Mouse (Mus musculus): ENCODE measurements around the gene Otud7b. TPM values are rescaled to one million over a fixed set of nuclear protein-coding genes. Genes with fewer than 3 reads are reported as not detected.

Otud7b gene
- polyA plus RNA-seq, 1 experiment from 2014 or later: 19.2 TPM

- Histone ChIP-seq H3K27me3 (ENCODE audit: low read depth, poor library complexity, severe bottlenecking) (no peaks in the 10 kb centered on the region), H3K4me3 (no peak overlapping the region), H3K27ac (no peak overlapping the region), H3K36me3 (peaks cover 52% of the 10 kb centered on the region), H3K4me1 (peaks cover 40% of the 10 kb centered on the region), H3K9me3 (replicated peaks) (no peaks in the 10 kb centered on the region)
- no peak for DNase-seq (ENCODE audit: low spot score)
- WGBS: 82% methylated on average over 2 of the region's 2 CpGs
These were observed 74.6 kb downstream of the Otud7b start for GRCm38 (mm10) chr3:96178902-96179301.

GRCm38 (mm10) chr3:96179531-96179930 is 75.2 kb downstream of the Otud7b start:
- 71% methylated on average over 4 of the region's 4 CpGs for WGBS
- Histone ChIP-seq H3K27me3 (ENCODE audit: low read depth, poor library complexity, severe bottlenecking) (no peaks in the 10 kb centered on the region), H3K9me3 (replicated peaks) (no peaks in the 10 kb centered on the region), H3K27ac (no peak overlapping the region), H3K4me3 (no peak overlapping the region), H3K36me3 (peaks cover 45% of the 10 kb centered on the region), H3K4me1 (peaks cover 36% of the 10 kb centered on the region)
- no peak for DNase-seq (ENCODE audit: low spot score)

- H3K36me3 ChIP-seq: peaks cover 38% of the 10 kb centered on the region
- H3K27me3 ChIP-seq (ENCODE audit: low read depth, poor library complexity, severe bottlenecking): no peaks in the 10 kb centered on the region
- no peaks in the 10 kb centered on the region for H3K9me3 ChIP-seq (replicated peaks)
- DNase-seq (ENCODE audit: low spot score): peak; percentile 62
- under 1% methylated on average over 21 of the region's 23 CpGs for WGBS
- peaks cover 31% of the 10 kb centered on the region for H3K4me1 ChIP-seq
- H3K4me3 ChIP-seq: peak within 1 kb of the TSS; percentile 62
- peak within 1 kb of the TSS; percentile 77 for H3K27ac ChIP-seq
These were observed 76.6 kb downstream of the Otud7b start, which contains the start of gene Sv2a for GRCm38 (mm10) chr3:96180727-96181477. TSS of gene Sv2a (plus strand) at chr3:96181151.

- WGBS: 39% methylated on average over 12 of the region's 12 CpGs
- DNase-seq (ENCODE audit: low spot score): no peak
These were observed 77.4 kb downstream of the Otud7b start for GRCm38 (mm10) chr3:96181510-96182381.

GRCm38 (mm10) chr3:96182382-96182776 is 78.1 kb downstream of the Otud7b start:
- peak overlapping the region; percentile 62 for H3K4me3 ChIP-seq
- H3K27ac ChIP-seq: peak overlapping the region; percentile 59
- 23% methylated on average over 4 of the region's 4 CpGs for WGBS
- H3K9me3 ChIP-seq (replicated peaks): no peaks in the 10 kb centered on the region
- no peak for DNase-seq (ENCODE audit: low spot score)
- peaks cover 25% of the 10 kb centered on the region for H3K36me3 ChIP-seq
- peaks cover 31% of the 10 kb centered on the region for H3K4me1 ChIP-seq
- H3K27me3 ChIP-seq (ENCODE audit: low read depth, poor library complexity, severe bottlenecking): no peaks in the 10 kb centered on the region

More at GRCm38 (mm10) chr3:96181510-96182381, 77.4 kb downstream of the Otud7b start:
- no peaks in the 10 kb centered on the region for H3K27me3 ChIP-seq (ENCODE audit: low read depth, poor library complexity, severe bottlenecking)
- H3K27ac ChIP-seq: peak overlapping the region; percentile 59
- H3K36me3 ChIP-seq: peaks cover 30% of the 10 kb centered on the region
- H3K4me1 ChIP-seq: peaks cover 31% of the 10 kb centered on the region
- H3K9me3 ChIP-seq (replicated peaks): no peaks in the 10 kb centered on the region
- H3K4me3 ChIP-seq: peak overlapping the region; percentile 62

GRCm38 (mm10) chr3:96192977-96193376 is 88.7 kb downstream of the Otud7b start:
- no peak overlapping the region for H3K4me3 ChIP-seq
- peaks cover 31% of the 10 kb centered on the region for H3K4me1 ChIP-seq
- no peak for DNase-seq (ENCODE audit: low spot score)
- peak overlapping the region; percentile 66 for H3K27ac ChIP-seq
- peaks cover 17% of the 10 kb centered on the region for H3K36me3 ChIP-seq
- 57% methylated on average over 12 of the region's 12 CpGs for WGBS
- no peaks in the 10 kb centered on the region for H3K27me3 ChIP-seq (ENCODE audit: low read depth, poor library complexity, severe bottlenecking)
- H3K9me3 ChIP-seq (replicated peaks): no peaks in the 10 kb centered on the region

GRCm38 (mm10) chr3:96194966-96195365 is 90.6 kb downstream of the Otud7b start:
- WGBS: 90% methylated on average over 10 of the region's 10 CpGs
- no peak overlapping the region for H3K27ac ChIP-seq
- peaks cover 38% of the 10 kb centered on the region for H3K4me1 ChIP-seq
- no peak for DNase-seq (ENCODE audit: low spot score)
- H3K36me3 ChIP-seq: peaks cover 13% of the 10 kb centered on the region
- H3K9me3 ChIP-seq (replicated peaks): no peaks in the 10 kb centered on the region
- no peak overlapping the region for H3K4me3 ChIP-seq
- H3K27me3 ChIP-seq (ENCODE audit: low read depth, poor library complexity, severe bottlenecking): no peaks in the 10 kb centered on the region

GRCm38 (mm10) chr3:96195616-96196313 is 91.4 kb downstream of the Otud7b start:
- Histone ChIP-seq H3K36me3 (peaks cover 13% of the 10 kb centered on the region), H3K4me1 (peaks cover 38% of the 10 kb centered on the region), H3K27me3 (ENCODE audit: low read depth, poor library complexity, severe bottlenecking) (no peaks in the 10 kb centered on the region), H3K27ac (no peak overlapping the region), H3K4me3 (peak overlapping the region; percentile 66; the same call in 1 of the 2 replicates), H3K9me3 (replicated peaks) (no peaks in the 10 kb centered on the region)
- no peak for DNase-seq (ENCODE audit: low spot score)
- WGBS: 90% methylated on average over 11 of the region's 11 CpGs

- H3K4me3 ChIP-seq: peak overlapping the region; percentile 66
- peak overlapping the region; percentile 98 for H3K27ac ChIP-seq
- peaks cover 13% of the 10 kb centered on the region for H3K36me3 ChIP-seq
- DNase-seq (ENCODE audit: low spot score): no peak
- 23% methylated on average over 27 of the region's 27 CpGs for WGBS
- no peaks in the 10 kb centered on the region for H3K9me3 ChIP-seq (replicated peaks)
- no peaks in the 10 kb centered on the region for H3K27me3 ChIP-seq (ENCODE audit: low read depth, poor library complexity, severe bottlenecking)
- peaks cover 38% of the 10 kb centered on the region for H3K4me1 ChIP-seq
These were observed 92.3 kb downstream of the Otud7b start for GRCm38 (mm10) chr3:96196437-96197128.

- WGBS: under 1% methylated on average over 50 of the region's 50 CpGs
- DNase-seq (ENCODE audit: low spot score): peak; percentile 88
- H3K36me3 ChIP-seq: peaks cover 13% of the 10 kb centered on the region
- H3K4me3 ChIP-seq: peak overlapping the region; percentile 66
- H3K27me3 ChIP-seq (ENCODE audit: low read depth, poor library complexity, severe bottlenecking): no peaks in the 10 kb centered on the region
- H3K4me1 ChIP-seq: peaks cover 37% of the 10 kb centered on the region
- H3K9me3 ChIP-seq (replicated peaks): no peaks in the 10 kb centered on the region
- H3K27ac ChIP-seq: peak overlapping the region; percentile 98
These were observed 92.9 kb downstream of the Otud7b start for GRCm38 (mm10) chr3:96197129-96197749.

- no peaks in the 10 kb centered on the region for H3K9me3 ChIP-seq (replicated peaks)
- peak overlapping the region; percentile 98 for H3K27ac ChIP-seq
- no peaks in the 10 kb centered on the region for H3K27me3 ChIP-seq (ENCODE audit: low read depth, poor library complexity, severe bottlenecking)
- WGBS: 6% methylated on average over 6 of the region's 6 CpGs
- H3K36me3 ChIP-seq: peaks cover 13% of the 10 kb centered on the region
- peaks cover 27% of the 10 kb centered on the region for H3K4me1 ChIP-seq
- no peak for DNase-seq (ENCODE audit: low spot score)
- H3K4me3 ChIP-seq: peak overlapping the region; percentile 66
These were observed 93.9 kb downstream of the Otud7b start for GRCm38 (mm10) chr3:96198181-96198580.
